Comparison of ENCODE assay signal across 11 mouse cellular contexts in genomic region chr3:97932771-97933170, GRCm38 (mm10). TPM values are rescaled to one million over a fixed set of nuclear protein-coding genes. Genes with fewer than 3 reads are reported as not detected.
DNase-seq lines count a peak whose midpoint lies in the region; ATAC-seq lines count a peak whose summit lies in the region.
"Had no signal": no experiment of that assay in that cellular context is flagged by ENCODE, and none has a peak within 500 bp of the region (broad histone marks: within the 10 kb centered on the region; RNA-seq: fewer than 3 reads in every experiment).

No protein-coding gene starts in this region.

- peaks cover 16% of the 10 kb centered on the region for H3K4me1 ChIP-seq in heart, embryonic 11.5 days (ENCODE audit: control insufficient read depth, insufficient read depth, low read length)
- peaks cover 15% of the 10 kb centered on the region for H3K4me1 ChIP-seq in midbrain, embryonic 11.5 days (ENCODE audit: control insufficient read depth, insufficient read depth, low read length)
- H3K4me1 ChIP-seq in midbrain, embryonic 13.5 days (replicated peaks), result peaks cover 15% of the 10 kb centered on the region

- H3K4me3 ChIP-seq in heart, embryonic 11.5 days (ENCODE audit: low read depth, low read length), result no peak overlapping the region
- H3K4me3 ChIP-seq in midbrain, embryonic 11.5 days (ENCODE audit: low read depth, low read length), result no peak overlapping the region
- no peak overlapping the region for H3K4me3 ChIP-seq in midbrain, embryonic 13.5 days (replicated peaks)
- H3K4me3 ChIP-seq in macrophage (ENCODE audit: inconsistent target), result no peak overlapping the region

- H3K9ac ChIP-seq in heart, embryonic 11.5 days (ENCODE audit: low read depth, low read length), result 0 out of 2 replicates have a peak overlapping the region, but pooled peaks have one; percentile 4
- H3K9ac ChIP-seq in midbrain, embryonic 11.5 days (ENCODE audit: low read length), result no peak overlapping the region
- H3K9ac ChIP-seq in midbrain, embryonic 13.5 days (replicated peaks), result no peak overlapping the region

- no peak for ATAC-seq in heart, embryonic 11.5 days (replicated peaks; ENCODE audit: insufficient number of reproducible peaks, low FRiP score, low TSS enrichment)
- no peak for ATAC-seq in midbrain, embryonic 11.5 days (ENCODE audit: low FRiP score)
- no peak for ATAC-seq in midbrain, embryonic 13.5 days
- peak; percentile 12 for ATAC-seq in inflammation-experienced regulatory T-cells, adult 6 months
- ATAC-seq: hindbrain, postnatal 0 days had no signal

- H3K9me3 ChIP-seq in heart, embryonic 11.5 days (replicated peaks; ENCODE audit: control insufficient read depth, low read length), result no peaks in the 10 kb centered on the region
- H3K9me3 ChIP-seq in midbrain, embryonic 11.5 days (ENCODE audit: control insufficient read depth, low read length), result no peaks in the 10 kb centered on the region
- no peaks in the 10 kb centered on the region for H3K9me3 ChIP-seq in midbrain, embryonic 13.5 days

- H3K36me3 ChIP-seq in heart, embryonic 11.5 days (ENCODE audit: control insufficient read depth, insufficient read depth, low read length), result no peaks in the 10 kb centered on the region
- H3K36me3 ChIP-seq in midbrain, embryonic 11.5 days (ENCODE audit: control insufficient read depth, insufficient read depth, low read length), result no peaks in the 10 kb centered on the region
- no peaks in the 10 kb centered on the region for H3K36me3 ChIP-seq in midbrain, embryonic 13.5 days
- H3K36me3 ChIP-seq in macrophage (ENCODE audit: inconsistent target), result peaks cover 1% of the 10 kb centered on the region; the same call in 1 of the 2 replicates

- 35% methylated on average over 11 of the region's 11 CpGs for WGBS in heart, embryonic 11.5 days (ENCODE audit: insufficient replicate concordance)
- 46% methylated on average over 11 of the region's 11 CpGs for WGBS in midbrain, embryonic 11.5 days
- WGBS in midbrain, embryonic 13.5 days, result 42% methylated on average over 11 of the region's 11 CpGs
- WGBS in macrophage (ENCODE audit: missing documents), result 17% methylated on average over 11 of the region's 11 CpGs

- H3K79me2 ChIP-seq in macrophage (ENCODE audit: inconsistent target), result peaks cover 18% of the 10 kb centered on the region; the same call in 1 of the 2 replicates

- H3K27me3 ChIP-seq in heart, embryonic 11.5 days (ENCODE audit: control insufficient read depth, insufficient read depth, low read length), result peaks cover 6% of the 10 kb centered on the region; the same call in 1 of the 2 replicates
- peaks cover 6% of the 10 kb centered on the region for H3K27me3 ChIP-seq in midbrain, embryonic 11.5 days (ENCODE audit: control insufficient read depth, insufficient read depth, low read length)
- peaks cover 43% of the 10 kb centered on the region for H3K27me3 ChIP-seq in midbrain, embryonic 13.5 days

- no peak overlapping the region for H3K27ac ChIP-seq in heart, embryonic 11.5 days (ENCODE audit: low read depth, low read length)
- no peak overlapping the region for H3K27ac ChIP-seq in midbrain, embryonic 11.5 days (ENCODE audit: low read depth, low read length)
- H3K27ac ChIP-seq in midbrain, embryonic 13.5 days, result no peak overlapping the region
- peak overlapping the region; percentile 96 for H3K27ac ChIP-seq in macrophage
- H3K27ac ChIP-seq: hindbrain, postnatal 0 days had no signal

- no peak for DNase-seq in heart, postnatal 25 days (ENCODE audit: low spot score)
- peak; percentile 81 for DNase-seq in midbrain, embryonic 11.5 days (ENCODE audit: low spot score, missing footprints)
- no peak for DNase-seq in frontal cortex, postnatal 36 days (ENCODE audit: low spot score in 2 of 2)
- DNase-seq in right cerebral cortex, postnatal 25 days, result no peak
- DNase-seq: cerebellum, postnatal 36 days; kidney, postnatal 36 days had no signal

- intact Hi-C loops in heart, postnatal 25 days (cut with DNase I), result no loop called here

- H3K4me2 ChIP-seq in heart, embryonic 11.5 days, result peak overlapping the region; percentile 35
- no peak overlapping the region for H3K4me2 ChIP-seq in midbrain, embryonic 11.5 days
- H3K4me2 ChIP-seq in midbrain, embryonic 13.5 days (replicated peaks), result no peak overlapping the region

RNA-seq across cellular contexts. Expression of gene Sec22b, which starts 31.8 kb away (rescaled TPM):
- 146 and 151 TPM in 2 replicates for polyA plus RNA-seq in heart, embryonic 11.5 days (2014; fragmentation: Nextera tagmentation; extraction: Ambion mirVana)
- 10 to 100 TPM; 40.8 to 45.4 TPM for total RNA-seq in heart, postnatal 25 days (2021)
- 122 and 127 TPM in 2 replicates for polyA plus RNA-seq in midbrain, embryonic 11.5 days (2014; fragmentation: Nextera tagmentation; extraction: Ambion mirVana)
- polyA plus RNA-seq in midbrain, embryonic 13.5 days (2015; fragmentation: Nextera tagmentation; extraction: Ambion mirVana), result 103 TPM in 2 replicates
- 100 to 1,000 TPM in 1 of 3 experiments, 10 to 100 TPM in 2; 74.0 to 102 (median 82.1) TPM for polyA plus RNA-seq in inflammation-experienced regulatory T-cells, adult 6 months (2017; shearing (Covaris generic))
- total RNA-seq in macrophage (2018; cell fraction: chromatin; rRNA removed), result 10 to 100 TPM; 26.2 to 71.5 (median 55.2) TPM
- total RNA-seq in macrophage (2018; cell fraction: cytosol; rRNA removed), result 10 to 100 TPM; 40.0 to 61.6 (median 46.5) TPM
- 10 to 100 TPM; 23.0 to 61.2 (median 43.5) TPM for total RNA-seq in macrophage (2018; cell fraction: nucleus; rRNA removed)
- 34.5 to 49.9 TPM (median 40.5 TPM) in 3 replicates for polyA plus RNA-seq in macrophage (2018)

RNA-seq across cellular contexts. Expression of gene Pde4dip, which starts 44.3 kb away (rescaled TPM):
- 69.8 and 76.7 TPM in 2 replicates for polyA plus RNA-seq in heart, embryonic 11.5 days (2014; fragmentation: Nextera tagmentation; extraction: Ambion mirVana)
- total RNA-seq in heart, postnatal 25 days (2021), result 1,000 to 10,000 TPM; 1,803 to 1,950 TPM
- polyA plus RNA-seq in midbrain, embryonic 11.5 days (2014; fragmentation: Nextera tagmentation; extraction: Ambion mirVana), result 27.6 and 29.1 TPM in 2 replicates
- 46.6 and 48.0 TPM in 2 replicates for polyA plus RNA-seq in midbrain, embryonic 13.5 days (2015; fragmentation: Nextera tagmentation; extraction: Ambion mirVana)
- 10 to 100 TPM in 2 of 3 experiments, 1 to 10 TPM in 1; 9.1 to 13.1 (median 11.2) TPM for polyA plus RNA-seq in inflammation-experienced regulatory T-cells, adult 6 months (2017; shearing (Covaris generic))
- 10 to 100 TPM in 20 of 26 experiments, 1 to 10 TPM in 6; 2.0 to 39.8 (median 20.4) TPM for total RNA-seq in macrophage (2018; cell fraction: chromatin; rRNA removed)
- 10 to 100 TPM in 14 of 26 experiments, 1 to 10 TPM in 12; 2.6 to 21.3 (median 10.6) TPM for total RNA-seq in macrophage (2018; cell fraction: cytosol; rRNA removed)
- total RNA-seq in macrophage (2018; cell fraction: nucleus; rRNA removed), result 10 to 100 TPM in 19 of 26 experiments, 1 to 10 TPM in 7; 3.6 to 37.2 (median 17.8) TPM
- polyA plus RNA-seq in macrophage (2018), result 5.4 to 7.6 TPM (median 6.0 TPM) in 3 replicates
